Mouse (Mus musculus): ENCODE results near the gene Cdkn1b. TPM values are rescaled to one million over a fixed set of nuclear protein-coding genes. Genes with fewer than 3 reads are reported as not detected.

Cdkn1b gene
- polyA plus RNA-seq, 1 experiment, result 59.8 TPM

GRCm38 (mm10) chr6:134898095-134898965, 21.9 kb upstream of the Cdkn1b start, which contains the start of gene Gpr19:
TSS of gene Gpr19 (minus strand) at chr6:134898578.
- peaks cover 2% of the 10 kb centered on the region; the same call in 1 of the 2 replicates for H3K4me1 ChIP-seq (ENCODE audit: control insufficient read depth, insufficient read depth, low read length)
- TF ChIP-seq CTCF (IDR thresholded peaks at IDR 0.05; ENCODE audit: borderline replicate concordance, insufficient read depth, low read length), result no peak
- peak; percentile 99 for TF ChIP-seq POLR2A (IDR thresholded peaks at IDR 0.05; ENCODE audit: low read depth, low read length)
- peak within 1 kb of the TSS; percentile 86 for H3K4me3 ChIP-seq (ENCODE audit: insufficient read depth, low read length)
- H3K27ac ChIP-seq (ENCODE audit: insufficient read depth, low read length), result peak within 1 kb of the TSS; percentile 100

GRCm38 (mm10) chr6:134903368-134903767, 16.8 kb upstream of the Cdkn1b start:
- H3K4me1 ChIP-seq (ENCODE audit: control insufficient read depth, insufficient read depth, low read length), result peaks cover 2% of the 10 kb centered on the region
- TF ChIP-seq CTCF (IDR thresholded peaks at IDR 0.05; ENCODE audit: borderline replicate concordance, insufficient read depth, low read length), result no peak
- TF ChIP-seq POLR2A (IDR thresholded peaks at IDR 0.05; ENCODE audit: low read depth, low read length), result no peak
- no peak overlapping the region for H3K4me3 ChIP-seq (ENCODE audit: insufficient read depth, low read length)
- no peak overlapping the region for H3K27ac ChIP-seq (ENCODE audit: insufficient read depth, low read length)

- Histone ChIP-seq H3K27ac (ENCODE audit: insufficient read depth, low read length) (no peak overlapping the region), H3K4me1 (ENCODE audit: control insufficient read depth, insufficient read depth, low read length) (peaks cover 2% of the 10 kb centered on the region), H3K4me3 (ENCODE audit: insufficient read depth, low read length) (no peak overlapping the region)
- no peak for TF ChIP-seq POLR2A (IDR thresholded peaks at IDR 0.05; ENCODE audit: low read depth, low read length)
- TF ChIP-seq CTCF (IDR thresholded peaks at IDR 0.05; ENCODE audit: borderline replicate concordance, insufficient read depth, low read length), result no peak
These were observed 16.0 kb upstream of the Cdkn1b start for GRCm38 (mm10) chr6:134903891-134904884.

- H3K4me1 ChIP-seq (ENCODE audit: control insufficient read depth, insufficient read depth, low read length), result no peaks in the 10 kb centered on the region; the same call in 1 of the 2 replicates
- H3K27ac ChIP-seq (ENCODE audit: insufficient read depth, low read length), result no peak overlapping the region
- no peak overlapping the region for H3K4me3 ChIP-seq (ENCODE audit: insufficient read depth, low read length)
- TF ChIP-seq POLR2A (IDR thresholded peaks at IDR 0.05; ENCODE audit: low read depth, low read length), result no peak
- TF ChIP-seq CTCF (IDR thresholded peaks at IDR 0.05; ENCODE audit: borderline replicate concordance, insufficient read depth, low read length), result no peak
These were observed 14.4 kb upstream of the Cdkn1b start for GRCm38 (mm10) chr6:134905811-134906210.

GRCm38 (mm10) chr6:134914523-134914922, 5.7 kb upstream of the Cdkn1b start:
- Histone ChIP-seq H3K4me3 (ENCODE audit: insufficient read depth, low read length) (no peak overlapping the region), H3K4me1 (ENCODE audit: control insufficient read depth, insufficient read depth, low read length) (no peaks in the 10 kb centered on the region), H3K27ac (ENCODE audit: insufficient read depth, low read length) (no peak overlapping the region)
- TF ChIP-seq CTCF (IDR thresholded peaks at IDR 0.05; ENCODE audit: borderline replicate concordance, insufficient read depth, low read length) (no peak), POLR2A (IDR thresholded peaks at IDR 0.05; ENCODE audit: low read depth, low read length) (no peak)

- no peak overlapping the region for H3K27ac ChIP-seq (ENCODE audit: insufficient read depth, low read length)
- no peaks in the 10 kb centered on the region for H3K4me1 ChIP-seq (ENCODE audit: control insufficient read depth, insufficient read depth, low read length)
- peak overlapping the region; percentile 50 for H3K4me3 ChIP-seq (ENCODE audit: insufficient read depth, low read length)
- TF ChIP-seq POLR2A (IDR thresholded peaks at IDR 0.05; ENCODE audit: low read depth, low read length), result no peak
- TF ChIP-seq CTCF (IDR thresholded peaks at IDR 0.05; ENCODE audit: borderline replicate concordance, insufficient read depth, low read length), result no peak
These were observed 3.6 kb upstream of the Cdkn1b start for GRCm38 (mm10) chr6:134916641-134917040.

GRCm38 (mm10) chr6:134917087-134917486, 3.1 kb upstream of the Cdkn1b start:
- Histone ChIP-seq H3K4me1 (ENCODE audit: control insufficient read depth, insufficient read depth, low read length) (no peaks in the 10 kb centered on the region), H3K4me3 (ENCODE audit: insufficient read depth, low read length) (peak overlapping the region; percentile 50), H3K27ac (ENCODE audit: insufficient read depth, low read length) (no peak overlapping the region)
- peak; percentile 23; the same call in 1 of the 2 replicates for TF ChIP-seq POLR2A (IDR thresholded peaks at IDR 0.05; ENCODE audit: low read depth, low read length)
- TF ChIP-seq CTCF (IDR thresholded peaks at IDR 0.05; ENCODE audit: borderline replicate concordance, insufficient read depth, low read length), result no peak

GRCm38 (mm10) chr6:134918769-134919168, 1.4 kb upstream of the Cdkn1b start:
- H3K27ac ChIP-seq (ENCODE audit: insufficient read depth, low read length), result no peak overlapping the region
- H3K4me3 ChIP-seq (ENCODE audit: insufficient read depth, low read length), result no peak overlapping the region
- no peaks in the 10 kb centered on the region for H3K4me1 ChIP-seq (ENCODE audit: control insufficient read depth, insufficient read depth, low read length)
- no peak for TF ChIP-seq CTCF (IDR thresholded peaks at IDR 0.05; ENCODE audit: borderline replicate concordance, insufficient read depth, low read length)
- no peak for TF ChIP-seq POLR2A (IDR thresholded peaks at IDR 0.05; ENCODE audit: low read depth, low read length)

- TF ChIP-seq POLR2A (IDR thresholded peaks at IDR 0.05; ENCODE audit: low read depth, low read length) (0 out of 2 replicates have a peak, but pooled peaks have one; percentile 57), CTCF (IDR thresholded peaks at IDR 0.05; ENCODE audit: borderline replicate concordance, insufficient read depth, low read length) (no peak)
- peak overlapping the region; percentile 51 for H3K27ac ChIP-seq (ENCODE audit: insufficient read depth, low read length)
- peak overlapping the region; percentile 67 for H3K4me3 ChIP-seq (ENCODE audit: insufficient read depth, low read length)
- H3K4me1 ChIP-seq (ENCODE audit: control insufficient read depth, insufficient read depth, low read length), result no peaks in the 10 kb centered on the region
These were observed 551 bp upstream of the Cdkn1b start for GRCm38 (mm10) chr6:134919511-134920189.
